Mouse (Mus musculus) MEL (cell line): ENCODE results near the gene Depdc5. TPM values are rescaled to one million over a fixed set of nuclear protein-coding genes. Genes with fewer than 3 reads are reported as not detected.
"Not testable (repeated sequence)": the region's sequence is repeated elsewhere in the genome, so short reads cannot be mapped to it uniquely, and the experiment has no call there.

ENCODE experiments used
- DNase-seq: peaks from one replicate; pipeline ENCODE4 v3.0.0; 2011; ENCODE audit warnings: low read depth, low spot score
- H3K27ac ChIP-seq: 2 replicates; pipeline ENCODE4 v1.5.1; 2012; ENCODE audit warnings: low read depth, mild to moderate bottlenecking, control low read depth, low read length, moderate library complexity; ENCODE audit not compliant: control insufficient read depth
- H3K27me3 ChIP-seq, 2 experiments: fragments of 150-350 bp in 1 of 2; sonication (generic) in 1 of 2; 2 replicates each; pipeline ENCODE4 v1.6.1; 2012; ENCODE audit warnings: low read length in 2 of 2, mild to moderate bottlenecking in 2 of 2, improper control_type of control experiment in 1 of 2, moderate library complexity in 1 of 2; ENCODE audit not compliant: insufficient read depth in 2 of 2, control insufficient read depth in 1 of 2
- H3K36me3 ChIP-seq, 2 experiments: 2 replicates each; pipeline ENCODE4 v1.6.1; 2012 to 2014; ENCODE audit warnings: low read length in 2 of 2, improper control_type of control experiment in 1 of 2, inconsistent platforms in 1 of 2, mild to moderate bottlenecking in 1 of 2; ENCODE audit not compliant: insufficient read depth in 2 of 2, control insufficient read depth in 1 of 2
- H3K4me1 ChIP-seq, 2 experiments: fragments of 150-350 bp in 1 of 2; sonication (generic) in 1 of 2; 2 replicates each; pipeline ENCODE4 v1.6.1; 2012; ENCODE audit warnings: low read length in 2 of 2, improper control_type of control experiment in 1 of 2, mild to moderate bottlenecking in 1 of 2; ENCODE audit not compliant: insufficient read depth in 2 of 2, control insufficient read depth in 1 of 2
- H3K4me3 ChIP-seq, 2 experiments: fragments of 150-350 bp in 1 of 2; sonication (generic) in 1 of 2; 2 replicates each; pipeline ENCODE4 v1.5.1; 2012; ENCODE audit warnings: low read depth in 2 of 2, low read length in 2 of 2, mild to moderate bottlenecking in 2 of 2, moderate library complexity in 2 of 2, control low read depth in 1 of 2, improper control_type of control experiment in 1 of 2; ENCODE audit not compliant: control insufficient read depth in 1 of 2, insufficient read depth in 1 of 2
- H3K79me2 ChIP-seq: 2 replicates; pipeline ENCODE4 v1.6.1; 2012; ENCODE audit warnings: mild to moderate bottlenecking, low read length, moderate library complexity; ENCODE audit not compliant: control insufficient read depth, poor library complexity, insufficient read depth
- H3K9ac ChIP-seq: 2 replicates; pipeline ENCODE4 v1.6.1; 2012; ENCODE audit warnings: low read depth, mild to moderate bottlenecking, control low read depth, low read length, moderate library complexity; ENCODE audit not compliant: control insufficient read depth, poor library complexity, severe bottlenecking
- H3K9me3 ChIP-seq: fragments of 150-350 bp; sonication (generic); replicated peaks from 2 replicates; pipeline ENCODE4 v1.6.1; 2012; ENCODE audit warnings: mild to moderate bottlenecking, low read length, improper control_type of control experiment, moderate library complexity; ENCODE audit not compliant: insufficient read depth
- CTCF ChIP-seq, 3 experiments: IDR thresholded peaks in 2 of 3; conservative IDR thresholded peaks in 1 of 3; 2 replicates each; pipeline ENCODE4 v1.5.1; 2011 to 2012; ENCODE audit warnings: low read length in 3 of 3, low read depth in 2 of 3, mild to moderate bottlenecking in 2 of 3, improper control_type of control experiment in 1 of 3, inconsistent platforms in 1 of 3, mixed read lengths in 1 of 3, moderate library complexity in 1 of 3; ENCODE audit not compliant: control insufficient read depth in 1 of 3, insufficient read depth in 1 of 3, poor library complexity in 1 of 3, severe bottlenecking in 1 of 3
- E2F4 ChIP-seq: IDR thresholded peaks from 2 replicates; pipeline ENCODE4 v1.6.1; 2011; ENCODE audit warnings: low read depth, low read length, improper control_type of control experiment, borderline replicate concordance
- EP300 ChIP-seq, 2 experiments: IDR thresholded peaks; 2 replicates each; pipeline ENCODE4 v1.6.1; 2011; ENCODE audit warnings: improper control_type of control experiment in 2 of 2, low read length in 2 of 2, low read depth in 1 of 2, mild to moderate bottlenecking in 1 of 2
- JUND ChIP-seq: IDR thresholded peaks from 2 replicates; pipeline ENCODE4 v1.6.1; 2011; ENCODE audit warnings: low read depth, mild to moderate bottlenecking, improper control_type of control experiment, low read length
- MAX ChIP-seq: IDR thresholded peaks from 2 replicates; pipeline ENCODE4 v1.6.1; 2011; ENCODE audit warnings: low read length, improper control_type of control experiment
- POLR2A ChIP-seq, 2 experiments: IDR thresholded peaks; 2 replicates each; pipeline ENCODE4 v1.6.1; 2011 to 2012; ENCODE audit warnings: low read length in 2 of 2, mild to moderate bottlenecking in 2 of 2, control low read depth in 1 of 2, improper control_type of control experiment in 1 of 2, low read depth in 1 of 2, moderate library complexity in 1 of 2; ENCODE audit not compliant: control insufficient read depth in 1 of 2, insufficient read depth in 1 of 2, poor library complexity in 1 of 2
- POLR2AphosphoS5 ChIP-seq: IDR thresholded peaks from 2 replicates; pipeline ENCODE4 v1.6.1; 2012; ENCODE audit warnings: low read depth, borderline replicate concordance, mild to moderate bottlenecking, inconsistent platforms, low read length, moderate library complexity, mixed read lengths
- RAD21 ChIP-seq: IDR thresholded peaks from 2 replicates; pipeline ENCODE4 v1.6.1; 2011; ENCODE audit warnings: mild to moderate bottlenecking, low read depth, low read length, improper control_type of control experiment
- SIN3A ChIP-seq: IDR thresholded peaks from 2 replicates; pipeline ENCODE4 v1.6.1; 2012; ENCODE audit warnings: low read length, improper control_type of control experiment, inconsistent platforms
- TBP ChIP-seq: IDR thresholded peaks from 2 replicates; pipeline ENCODE4 v1.8.0; 2011; ENCODE audit warnings: low read depth, low read length, improper control_type of control experiment
- TCF12 ChIP-seq: IDR thresholded peaks from 2 replicates; pipeline ENCODE4 v1.6.1; 2014; ENCODE audit warnings: low read depth, mild to moderate bottlenecking, inconsistent platforms, low read length, improper control_type of control experiment, moderate library complexity
- UBTF ChIP-seq: IDR thresholded peaks from 2 replicates; pipeline ENCODE4 v1.6.1; 2012; ENCODE audit warnings: low read depth, mild to moderate bottlenecking, inconsistent platforms, low read length, improper control_type of control experiment, moderate library complexity, borderline replicate concordance; ENCODE audit not compliant: insufficient read depth
- USF1 ChIP-seq: IDR thresholded peaks from 2 replicates; pipeline ENCODE4 v1.6.1; 2014; ENCODE audit warnings: low read depth, mild to moderate bottlenecking, inconsistent platforms, low read length, improper control_type of control experiment, moderate library complexity
- polyA plus RNA-seq, 2 experiments: library from polyadenylated mRNA; stranded (reverse) in 1 of 2; unstranded in 1 of 2; fragments of >175 nt in 1 of 2; fragments of >200 nt in 1 of 2; gene quantifications; 2 replicates each; pipeline versions ENCODE4 v1.2.1 to v1.2.4; 2012; ENCODE audit warnings: low replicate concordance in 2 of 2, low read depth in 1 of 2; ENCODE audit not compliant: insufficient read length in 2 of 2, insufficient read depth in 1 of 2, missing spikeins in 1 of 2
- total RNA-seq: library from RNA; depleted of rRNA; stranded (reverse); fragments of 300-350 nt; gene quantifications from 2 replicates; pipeline ENCODE4 v1.2.3, GENCODE M21; 2012; rRNA removed

Gene Depdc5
- total and polyA plus RNA-seq, 3 experiments: 20.3 to 23.9 TPM; not detected in 1

- no peak for TF ChIP-seq USF1
These were observed 176.0 kb downstream of the Depdc5 start (continued) for GRCm38 (mm10) chr5:33039510-33039911.

- not testable (repeated sequence) for H3K79me2 ChIP-seq, H3K9me3 ChIP-seq, H3K4me1 ChIP-seq, H3K27me3 ChIP-seq, DNase-seq, H3K9ac ChIP-seq, H3K36me3 ChIP-seq, H3K4me3 ChIP-seq, H3K27ac ChIP-seq
These were observed 177.2 kb downstream of the Depdc5 start for GRCm38 (mm10) chr5:33040735-33041134.

- peaks cover 0 to 6% of the 10 kb centered on the region in 2 experiments; a peak in 1 of 4 replicates for H3K4me1 ChIP-seq
- no peak overlapping the region for H3K27ac ChIP-seq
- no peak overlapping the region for H3K9ac ChIP-seq
- H3K9me3 ChIP-seq: no peaks in the 10 kb centered on the region
- TF ChIP-seq POLR2AphosphoS5 (no peak), TCF12 (no peak), POLR2A (IDR thresholded peaks at IDR 0.05; ENCODE audit: control insufficient read depth in 1 of 2, insufficient read depth in 1 of 2, low read depth in 1 of 2, low read length in 2 of 2, poor library complexity in 1 of 2) (no peak), TBP (no peak), EP300 (IDR thresholded peaks at IDR 0.05; ENCODE audit: low read depth in 1 of 2, low read length in 2 of 2) (no peak), RAD21 (no peak), JUND (no peak), E2F4 (no peak), USF1 (no peak), CTCF (IDR thresholded peaks at IDR 0.05 in 2 of 3, conservative IDR thresholded peaks at IDR 0.05 in 1 of 3; ENCODE audit: control insufficient read depth in 1 of 3, insufficient read depth in 1 of 3, low read depth in 2 of 3, low read length in 3 of 3, poor library complexity in 1 of 3, severe bottlenecking in 1 of 3) (no peak), MAX (no peak), UBTF (no peak), SIN3A (no peak)
- TF ChIP-seq, all 39 proteins: peak for 0
- H3K79me2 ChIP-seq: no peaks in the 10 kb centered on the region
- H3K4me3 ChIP-seq: no peak overlapping the region
- no peak for DNase-seq
- H3K36me3 ChIP-seq: peaks cover 0 to 6% of the 10 kb centered on the region in 2 experiments; a peak in 2 of 4 replicates
- H3K27me3 ChIP-seq: peaks cover 2 to 5% of the 10 kb centered on the region in 2 experiments; a peak in 3 of 4 replicates
These were observed 179.9 kb downstream of the Depdc5 start for GRCm38 (mm10) chr5:33043397-33043796.

Other genes with a start within 250 kb of the Depdc5 start
- gene Pisd, start 78.1 kb upstream of the Depdc5 start, total RNA-seq: 57.4 and 59.5 TPM in 2 replicates
- gene Pisd, start 78.1 kb upstream of the Depdc5 start, polyA plus RNA-seq: 10 to 100 TPM; 70.1 to 76.3 TPM
- not detected in 2 replicates for gene Gm20671, start 36.6 kb upstream of the Depdc5 start, total RNA-seq
- gene Gm20671, start 36.6 kb upstream of the Depdc5 start, polyA plus RNA-seq: 1 to 10 TPM in 1 of 2 experiments, not detected in 1; 7.3 TPM
- 36.0 and 37.0 TPM in 2 replicates for gene Prr14l, start 9.4 kb upstream of the Depdc5 start, total RNA-seq
- 100 to 1,000 TPM in 1 of 2 experiments, 10 to 100 TPM in 1; 39.9 to 135 TPM for gene Prr14l, start 9.4 kb upstream of the Depdc5 start, polyA plus RNA-seq
- gene Ywhah, start 155.1 kb downstream of the Depdc5 start, total RNA-seq: 80.0 and 91.5 TPM in 2 replicates
- 100 to 1,000 TPM in 1 of 2 experiments, not detected in 1; 312 TPM for gene Ywhah, start 155.1 kb downstream of the Depdc5 start, polyA plus RNA-seq
- not detected in 2 replicates for gene Slc5a1, start 240.5 kb downstream of the Depdc5 start, total RNA-seq
- not detected for gene Slc5a1, start 240.5 kb downstream of the Depdc5 start, polyA plus RNA-seq